Mouse (Mus musculus): Measurements from ENCODE around the gene Fam166b. TPM values are rescaled to one million over a fixed set of nuclear protein-coding genes. Genes with fewer than 3 reads are reported as not detected.

The Fam166b gene
- polyA plus RNA-seq, 1 experiment, result 0.55 TPM

DNA sequence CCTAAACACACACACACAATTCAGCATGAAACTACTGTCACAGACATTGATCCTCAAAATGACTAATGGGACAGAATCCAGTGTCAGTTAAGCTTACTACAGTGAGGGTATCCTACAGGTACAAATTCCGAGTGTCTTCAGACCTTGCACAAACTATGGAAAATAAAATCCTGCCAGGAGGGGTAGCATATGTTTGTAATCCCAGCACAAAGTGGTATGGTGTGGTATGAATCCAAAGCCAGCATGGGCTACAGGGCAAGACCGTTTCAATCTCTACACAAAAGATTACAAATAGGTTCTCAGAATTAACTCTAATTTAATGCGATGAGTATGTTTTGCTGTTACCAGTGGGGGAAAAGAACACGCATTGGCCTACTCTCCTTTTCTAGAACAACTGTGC is 12.7 kb upstream of the Fam166b start, which contains the start of gene Tesk1:
TSS of gene Tesk1 (plus strand) at position 301 of the 400 bp plus-strand sequence.
- Histone ChIP-seq H3K27me3 (replicated peaks) (peaks cover 35% of the 10 kb centered on the region), H3K4me1 (peaks cover 19% of the 10 kb centered on the region), H3K36me3 (replicated peaks; ENCODE audit: low read length) (peaks cover 17% of the 10 kb centered on the region), H3K9me3 (peaks cover 4% of the 10 kb centered on the region; the same call in 1 of the 2 replicates), H3K4me3 (replicated peaks) (peak within 1 kb of the TSS; percentile 94)
- TF ChIP-seq GATA1 (IDR thresholded peaks at IDR 0.05; ENCODE audit: borderline replicate concordance, low read length) (no peak), FLI1 (IDR thresholded peaks at IDR 0.05; ENCODE audit: low read length) (no peak)

DNA sequence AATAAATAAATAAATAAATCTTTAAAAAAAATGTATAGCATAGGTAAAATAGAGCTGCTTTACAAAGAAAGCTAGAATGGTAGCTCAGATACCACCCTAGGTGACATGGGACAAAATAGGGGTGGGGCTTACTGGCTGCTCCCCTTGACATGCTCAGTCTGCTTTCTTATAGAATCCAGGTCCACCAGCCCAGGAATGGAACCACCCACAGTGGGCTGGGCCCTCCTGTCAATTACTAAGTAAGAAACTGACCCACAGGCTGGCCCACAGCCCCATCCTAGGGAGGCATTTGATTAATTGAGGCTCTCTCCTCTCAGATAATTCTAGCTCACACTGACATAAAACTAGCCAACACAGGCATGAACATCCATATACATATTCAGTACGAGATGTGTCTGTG is 3.9 kb upstream of the Fam166b start:
- Histone ChIP-seq H3K27me3 (replicated peaks) (peaks cover 17% of the 10 kb centered on the region), H3K36me3 (replicated peaks; ENCODE audit: low read length) (peaks cover 2% of the 10 kb centered on the region), H3K4me3 (replicated peaks) (no peak overlapping the region), H3K9me3 (no peaks in the 10 kb centered on the region), H3K4me1 (peaks cover 9% of the 10 kb centered on the region)
- TF ChIP-seq GATA1 (IDR thresholded peaks at IDR 0.05; ENCODE audit: borderline replicate concordance, low read length) (no peak), FLI1 (IDR thresholded peaks at IDR 0.05; ENCODE audit: low read length) (no peak)

DNA sequence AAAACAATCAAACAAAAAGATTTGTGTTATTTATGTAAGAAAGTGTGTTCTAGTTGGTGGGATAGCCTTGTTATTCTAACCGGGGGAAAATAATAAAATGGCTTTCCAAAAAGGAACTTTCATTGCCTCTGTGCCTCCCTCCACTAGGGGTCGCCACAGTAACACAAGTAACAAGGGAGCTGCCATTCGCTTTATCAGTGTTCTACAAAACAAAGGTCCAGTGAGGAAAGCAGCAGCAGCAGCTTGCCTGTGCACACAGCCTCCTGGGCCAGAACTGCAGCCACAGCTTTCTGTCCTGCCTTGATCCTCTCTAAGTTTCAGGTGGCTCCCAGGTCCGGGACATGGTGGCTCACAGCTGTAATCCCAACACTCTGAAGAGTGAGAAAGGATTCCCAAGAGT is 2.8 kb upstream of the Fam166b start:
- peak overlapping the region; percentile 80 for H3K4me3 ChIP-seq (replicated peaks)
- peaks cover 13% of the 10 kb centered on the region for H3K4me1 ChIP-seq
- no peak for TF ChIP-seq GATA1 (IDR thresholded peaks at IDR 0.05; ENCODE audit: borderline replicate concordance, low read length)
- TF ChIP-seq FLI1 (IDR thresholded peaks at IDR 0.05; ENCODE audit: low read length), result no peak
- H3K36me3 ChIP-seq (replicated peaks; ENCODE audit: low read length), result peaks cover 9% of the 10 kb centered on the region
- no peaks in the 10 kb centered on the region for H3K9me3 ChIP-seq
- H3K27me3 ChIP-seq (replicated peaks), result peaks cover 23% of the 10 kb centered on the region

DNA sequence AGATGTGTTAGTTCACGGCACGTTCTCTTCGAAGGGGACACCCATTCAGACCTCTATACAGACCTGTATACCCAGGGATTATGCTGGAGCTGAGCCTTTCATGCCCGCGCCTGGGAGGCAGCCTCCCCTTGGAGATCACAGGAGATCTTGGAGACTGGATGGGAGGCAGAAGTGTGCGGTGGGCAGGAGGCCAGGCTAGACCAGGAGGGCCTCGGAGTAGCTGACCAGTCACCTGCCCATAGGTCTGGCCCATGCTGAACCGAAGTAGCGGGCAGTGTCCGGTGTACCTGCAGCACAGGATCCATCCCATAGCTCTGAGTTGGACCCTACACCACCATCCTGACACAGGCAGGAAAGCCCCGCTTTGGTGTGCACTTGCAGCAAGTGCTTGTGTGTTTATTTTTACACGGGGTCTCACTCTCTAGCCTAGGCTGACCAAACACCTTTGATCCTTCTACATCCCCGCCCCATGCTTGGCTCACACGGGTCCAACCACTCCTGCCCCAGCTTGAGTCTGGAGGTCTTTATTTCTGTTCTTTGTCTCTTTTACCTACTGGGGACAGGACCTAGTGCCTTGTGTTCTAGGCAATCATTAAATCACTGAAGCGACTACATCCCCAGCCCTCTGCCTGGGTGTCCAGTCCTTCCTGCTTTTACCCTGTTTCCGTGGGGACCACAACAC is 613 bp downstream of the Fam166b start:
- H3K9me3 ChIP-seq, result no peaks in the 10 kb centered on the region
- H3K36me3 ChIP-seq (replicated peaks; ENCODE audit: low read length), result peaks cover 43% of the 10 kb centered on the region
- no peak overlapping the region for H3K4me3 ChIP-seq (replicated peaks)
- peaks cover 22% of the 10 kb centered on the region for H3K4me1 ChIP-seq
- TF ChIP-seq FLI1 (IDR thresholded peaks at IDR 0.05; ENCODE audit: low read length) (no peak), GATA1 (IDR thresholded peaks at IDR 0.05; ENCODE audit: borderline replicate concordance, low read length) (no peak)
- H3K27me3 ChIP-seq (replicated peaks), result peaks cover 52% of the 10 kb centered on the region

DNA sequence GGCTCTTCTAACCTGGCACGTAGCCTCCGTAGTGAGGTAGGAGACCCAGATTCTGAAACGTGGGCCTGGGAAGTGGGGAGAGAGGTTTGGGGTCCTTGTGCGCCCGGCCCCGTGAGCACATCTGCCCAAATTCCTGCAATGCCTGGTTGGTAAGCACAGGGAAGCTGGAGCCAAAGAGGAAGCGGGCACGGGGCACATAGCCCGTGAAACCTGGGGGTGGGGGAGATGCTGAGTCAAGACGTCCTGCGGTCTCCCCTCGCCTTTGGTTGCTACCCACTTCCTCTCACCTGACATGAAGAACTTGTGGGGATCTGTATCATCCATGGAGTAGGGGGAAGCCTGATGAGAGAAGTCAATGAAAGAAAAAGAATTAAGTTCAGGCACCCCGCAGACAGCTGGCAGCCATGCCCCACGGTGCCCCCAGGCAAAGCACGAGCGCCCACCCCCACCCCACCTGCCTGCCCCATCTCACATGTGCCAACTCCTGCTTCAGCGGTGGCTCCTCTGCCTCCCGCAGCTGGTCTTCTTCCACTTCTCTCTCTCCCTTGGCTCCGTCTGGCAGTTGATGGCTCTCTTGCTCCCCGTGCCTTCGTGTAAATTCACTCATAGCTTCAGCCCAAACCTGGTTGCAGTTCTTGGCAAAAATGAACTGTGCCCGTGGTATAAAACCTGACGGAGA is 1.3 kb downstream of the Fam166b start:
- Histone ChIP-seq H3K36me3 (replicated peaks; ENCODE audit: low read length) (peaks cover 50% of the 10 kb centered on the region), H3K4me1 (peaks cover 22% of the 10 kb centered on the region), H3K4me3 (replicated peaks) (peak overlapping the region; percentile 33), H3K9me3 (no peaks in the 10 kb centered on the region), H3K27me3 (replicated peaks) (peaks cover 52% of the 10 kb centered on the region)
- TF ChIP-seq GATA1 (IDR thresholded peaks at IDR 0.05; ENCODE audit: borderline replicate concordance, low read length) (no peak), FLI1 (IDR thresholded peaks at IDR 0.05; ENCODE audit: low read length) (no peak)

DNA sequence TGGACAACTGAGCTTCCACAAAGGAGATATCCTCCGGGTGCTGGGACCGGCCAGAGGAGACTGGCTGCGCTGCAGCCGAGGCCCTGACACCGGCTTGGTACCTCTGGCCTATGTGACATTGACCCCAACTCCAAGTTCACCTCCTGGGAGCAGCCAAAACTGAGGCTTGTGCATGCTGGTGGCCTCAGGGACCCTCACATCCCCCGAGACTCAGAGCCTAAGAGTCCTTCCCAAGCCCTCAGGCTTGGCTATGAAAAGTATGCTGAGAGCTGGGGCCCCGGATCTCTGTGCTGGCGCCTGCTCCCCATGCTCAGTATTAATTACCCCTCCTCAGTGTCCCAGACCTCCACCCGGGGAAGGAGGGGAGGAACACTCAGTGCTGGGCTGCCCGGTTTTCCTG is 2.4 kb downstream of the Fam166b start:
- no peak for TF ChIP-seq GATA1 (IDR thresholded peaks at IDR 0.05; ENCODE audit: borderline replicate concordance, low read length)
- no peak for TF ChIP-seq FLI1 (IDR thresholded peaks at IDR 0.05; ENCODE audit: low read length)
- peaks cover 56% of the 10 kb centered on the region for H3K27me3 ChIP-seq (replicated peaks)

DNA sequence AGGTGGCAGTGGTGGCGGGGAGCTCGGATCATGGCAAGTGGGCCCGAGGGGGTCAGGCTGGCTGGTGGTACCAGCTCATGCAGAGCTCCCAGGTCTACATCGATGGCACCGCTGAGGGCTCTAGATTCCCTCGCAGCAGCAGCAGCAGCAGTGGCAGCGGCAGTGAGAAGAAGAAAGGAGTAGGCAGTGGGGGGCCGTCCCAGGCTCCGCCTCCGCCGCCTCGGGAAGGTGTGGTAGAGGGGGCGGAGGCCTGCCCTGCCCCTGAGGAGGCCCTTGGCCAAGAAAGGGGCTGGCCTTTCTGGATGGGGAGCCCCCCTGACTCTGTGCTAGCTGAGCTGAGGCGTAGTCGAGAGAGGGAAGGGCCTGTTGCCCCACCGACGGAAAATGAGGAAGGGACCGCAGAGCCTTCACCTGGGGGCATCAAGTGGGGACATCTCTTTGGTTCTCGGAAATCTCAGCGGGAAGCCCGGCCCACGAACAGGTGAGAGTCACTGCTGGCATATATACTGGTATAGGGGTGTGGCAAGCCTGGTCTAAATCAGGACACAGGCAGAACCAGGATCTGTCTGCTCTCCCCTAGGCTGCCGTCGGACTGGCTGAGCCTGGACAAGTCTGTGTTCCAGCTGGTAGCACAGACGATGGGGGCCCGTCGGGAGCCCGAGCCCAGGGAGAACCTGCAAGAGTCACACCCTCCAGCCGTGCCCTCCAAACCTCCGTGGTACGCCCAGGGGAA is 3.1 kb downstream of the Fam166b start:
- H3K27me3 ChIP-seq (replicated peaks), result peaks cover 56% of the 10 kb centered on the region
- H3K36me3 ChIP-seq (replicated peaks; ENCODE audit: low read length), result peaks cover 66% of the 10 kb centered on the region
- H3K4me3 ChIP-seq (replicated peaks), result no peak overlapping the region
- no peaks in the 10 kb centered on the region for H3K9me3 ChIP-seq
- TF ChIP-seq GATA1 (IDR thresholded peaks at IDR 0.05; ENCODE audit: borderline replicate concordance, low read length), result no peak
- TF ChIP-seq FLI1 (IDR thresholded peaks at IDR 0.05; ENCODE audit: low read length), result no peak
- peaks cover 18% of the 10 kb centered on the region for H3K4me1 ChIP-seq

More for the DNA sequence above, 2.4 kb downstream of the Fam166b start:
- Histone ChIP-seq H3K36me3 (replicated peaks; ENCODE audit: low read length) (peaks cover 61% of the 10 kb centered on the region), H3K4me3 (replicated peaks) (no peak overlapping the region), H3K9me3 (no peaks in the 10 kb centered on the region), H3K4me1 (peaks cover 18% of the 10 kb centered on the region)

DNA sequence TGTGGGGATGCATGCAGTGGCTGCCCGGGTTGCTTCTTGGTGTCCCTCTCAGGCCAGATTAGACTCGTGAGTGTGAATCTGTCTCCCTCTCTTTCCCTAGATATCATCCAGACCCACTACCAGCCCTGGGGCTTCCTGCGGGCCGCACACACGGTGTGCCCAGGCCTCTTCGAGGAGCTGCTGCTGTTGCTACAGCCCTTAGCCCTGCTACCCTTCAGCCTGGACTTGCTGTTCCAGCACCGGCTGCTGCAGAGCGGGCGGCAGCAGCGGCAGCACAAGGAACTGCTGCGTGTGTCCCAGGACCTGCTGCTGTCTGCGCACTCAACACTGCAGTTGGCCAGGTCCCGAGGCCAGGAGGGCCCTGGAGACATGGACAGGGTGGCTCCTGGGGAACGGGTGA is 3.7 kb downstream of the Fam166b start:
- peaks cover 66% of the 10 kb centered on the region for H3K36me3 ChIP-seq (replicated peaks; ENCODE audit: low read length)
- H3K27me3 ChIP-seq (replicated peaks), result peaks cover 56% of the 10 kb centered on the region
- H3K4me3 ChIP-seq (replicated peaks), result no peak overlapping the region
- H3K4me1 ChIP-seq, result peaks cover 19% of the 10 kb centered on the region
- TF ChIP-seq GATA1 (IDR thresholded peaks at IDR 0.05; ENCODE audit: borderline replicate concordance, low read length), result no peak
- TF ChIP-seq FLI1 (IDR thresholded peaks at IDR 0.05; ENCODE audit: low read length), result no peak
- no peaks in the 10 kb centered on the region for H3K9me3 ChIP-seq

DNA sequence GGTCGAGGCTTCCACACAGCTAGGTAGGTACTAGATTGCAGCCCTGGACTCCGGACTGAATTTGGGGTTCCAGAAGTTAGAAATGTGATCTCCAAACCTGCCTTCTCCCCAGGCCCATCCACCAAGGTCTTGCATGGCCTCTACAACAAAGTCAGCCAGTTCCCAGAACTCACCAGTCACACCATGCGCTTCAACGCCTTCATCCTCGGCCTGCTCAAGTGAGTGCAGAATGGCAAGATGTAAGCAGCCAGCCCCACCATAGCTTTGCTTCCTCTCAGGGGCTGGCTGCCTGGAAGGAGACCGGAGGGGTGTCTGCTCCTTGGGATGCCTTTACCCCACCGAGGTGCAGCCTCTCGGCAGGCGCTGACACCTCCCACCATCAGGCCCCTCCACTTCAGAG is 4.9 kb downstream of the Fam166b start:
- Histone ChIP-seq H3K4me3 (replicated peaks) (no peak overlapping the region), H3K4me1 (peaks cover 26% of the 10 kb centered on the region), H3K36me3 (replicated peaks; ENCODE audit: low read length) (peaks cover 75% of the 10 kb centered on the region), H3K27me3 (replicated peaks) (peaks cover 51% of the 10 kb centered on the region), H3K9me3 (no peaks in the 10 kb centered on the region)
- TF ChIP-seq GATA1 (IDR thresholded peaks at IDR 0.05; ENCODE audit: borderline replicate concordance, low read length) (no peak), FLI1 (IDR thresholded peaks at IDR 0.05; ENCODE audit: low read length) (no peak)

Measured in megakaryocyte, embryonic 14.5 days (primary cell).